Mouse (Mus musculus): ENCODE measurements around the gene Zzz3.

GRCm38 (mm10) chr3:152352289-152352688 is 43.0 kb upstream of the Zzz3 start:
- TF ChIP-seq CTCF (IDR thresholded peaks at IDR 0.05; ENCODE audit: borderline replicate concordance, insufficient read depth, low read length), result no peak
- no peak for TF ChIP-seq POLR2A (IDR thresholded peaks at IDR 0.05; ENCODE audit: low read depth, low read length)
